Mouse (Mus musculus) embryonic facial prominence, embryonic 13.5 days (tissue): ENCODE measurements around the gene Dock4. TPM values are rescaled to one million over a fixed set of nuclear protein-coding genes. Genes with fewer than 3 reads are reported as not detected.

ENCODE experiments used
- ATAC-seq: fragments of 200-750 bp; cut with Nextera tagmentation; 2 replicates; pipeline ENCODE4 v1.8.0; 2017; ENCODE audit warnings: low read depth; ENCODE audit not compliant: insufficient number of reproducible peaks, insufficient read depth, low FRiP score, low TSS enrichment
- H3K27ac ChIP-seq: fragments of 300-500 bp; sonication (generic); 2 replicates; pipeline ENCODE4 v1.5.1; 2015; ENCODE audit warnings: moderate library complexity, mild to moderate bottlenecking, inconsistent platforms
- H3K27me3 ChIP-seq: fragments of 300-500 bp; sonication (generic); 2 replicates; pipeline ENCODE4 v1.6.1; 2015; ENCODE audit warnings: mild to moderate bottlenecking, inconsistent platforms
- H3K36me3 ChIP-seq: fragments of 300-500 bp; sonication (generic); 2 replicates; pipeline ENCODE4 v1.6.1; 2015; ENCODE audit warnings: mild to moderate bottlenecking, inconsistent platforms
- H3K4me1 ChIP-seq: fragments of 300-500 bp; sonication (generic); 2 replicates; pipeline ENCODE4 v1.6.1; 2015; ENCODE audit warnings: inconsistent platforms
- H3K4me2 ChIP-seq: fragments of 300-500 bp; sonication (generic); 2 replicates; pipeline ENCODE4 v1.6.1; 2015; ENCODE audit warnings: moderate library complexity, mild to moderate bottlenecking, inconsistent platforms
- H3K4me3 ChIP-seq: fragments of 300-500 bp; sonication (generic); 2 replicates; pipeline ENCODE4 v1.5.1; 2015; ENCODE audit warnings: mild to moderate bottlenecking, inconsistent platforms
- H3K9ac ChIP-seq: fragments of 300-500 bp; sonication (generic); 2 replicates; pipeline ENCODE4 v1.6.1; 2015; ENCODE audit warnings: mild to moderate bottlenecking, inconsistent platforms
- H3K9me3 ChIP-seq: fragments of 300-500 bp; sonication (generic); 2 replicates; pipeline ENCODE4 v1.6.1; 2016; ENCODE audit warnings: inconsistent platforms
- WGBS: fragments of 180-500 bp; shearing (Covaris S2); methylation state at CpG from one replicate; pipeline ENCODE4 v1.1.7; 2015; ENCODE audit warnings: mixed read lengths; 5-methylcytosine and 5-hydroxymethylcytosine counted together
- polyA plus RNA-seq: library from polyadenylated mRNA; unstranded; fragments of >200 nt; fragmentation: Nextera tagmentation; extraction: Ambion mirVana; gene quantifications from 2 replicates; pipeline ENCODE4 v1.2.1, GENCODE M21; 2015

The Dock4 gene
- polyA plus RNA-seq, 1 experiment from 2014 or later, result 19.9 TPM

- 58% methylated on average over 3 of the region's 3 CpGs for WGBS
- Histone ChIP-seq H3K27ac (no peak overlapping the region), H3K4me3 (no peak overlapping the region), H3K36me3 (no peaks in the 10 kb centered on the region), H3K9ac (no peak overlapping the region), H3K4me2 (no peak overlapping the region), H3K9me3 (no peaks in the 10 kb centered on the region), H3K27me3 (no peaks in the 10 kb centered on the region), H3K4me1 (peaks cover 21% of the 10 kb centered on the region)
- no peak for ATAC-seq
Measured at GRCm38 (mm10) chr12:40434101-40434500, 11.7 kb upstream of the Dock4 start.

- peaks cover 10% of the 10 kb centered on the region for H3K4me1 ChIP-seq
- H3K4me2 ChIP-seq, result no peak overlapping the region
- H3K9me3 ChIP-seq, result no peaks in the 10 kb centered on the region
- H3K9ac ChIP-seq, result no peak overlapping the region
- H3K27me3 ChIP-seq, result no peaks in the 10 kb centered on the region
- no peak for ATAC-seq
- no peaks in the 10 kb centered on the region for H3K36me3 ChIP-seq
- H3K27ac ChIP-seq, result no peak overlapping the region
- 52% methylated on average over 2 of the region's 2 CpGs for WGBS
- no peak overlapping the region for H3K4me3 ChIP-seq
Measured at GRCm38 (mm10) chr12:40438049-40438448, 7.7 kb upstream of the Dock4 start.

- under 1% methylated on average over 16 of the region's 16 CpGs for WGBS
- Histone ChIP-seq H3K4me2 (peak overlapping the region; percentile 90), H3K9ac (peak overlapping the region; percentile 71), H3K27me3 (no peaks in the 10 kb centered on the region), H3K4me1 (peaks cover 29% of the 10 kb centered on the region), H3K9me3 (no peaks in the 10 kb centered on the region), H3K36me3 (no peaks in the 10 kb centered on the region), H3K27ac (no peak overlapping the region; the same call in 1 of the 2 replicates), H3K4me3 (peak overlapping the region; percentile 84)
- peak; percentile 2; the same call in 1 of the 2 replicates for ATAC-seq
Measured at GRCm38 (mm10) chr12:40445206-40445605, 546 bp upstream of the Dock4 start.

DNA sequence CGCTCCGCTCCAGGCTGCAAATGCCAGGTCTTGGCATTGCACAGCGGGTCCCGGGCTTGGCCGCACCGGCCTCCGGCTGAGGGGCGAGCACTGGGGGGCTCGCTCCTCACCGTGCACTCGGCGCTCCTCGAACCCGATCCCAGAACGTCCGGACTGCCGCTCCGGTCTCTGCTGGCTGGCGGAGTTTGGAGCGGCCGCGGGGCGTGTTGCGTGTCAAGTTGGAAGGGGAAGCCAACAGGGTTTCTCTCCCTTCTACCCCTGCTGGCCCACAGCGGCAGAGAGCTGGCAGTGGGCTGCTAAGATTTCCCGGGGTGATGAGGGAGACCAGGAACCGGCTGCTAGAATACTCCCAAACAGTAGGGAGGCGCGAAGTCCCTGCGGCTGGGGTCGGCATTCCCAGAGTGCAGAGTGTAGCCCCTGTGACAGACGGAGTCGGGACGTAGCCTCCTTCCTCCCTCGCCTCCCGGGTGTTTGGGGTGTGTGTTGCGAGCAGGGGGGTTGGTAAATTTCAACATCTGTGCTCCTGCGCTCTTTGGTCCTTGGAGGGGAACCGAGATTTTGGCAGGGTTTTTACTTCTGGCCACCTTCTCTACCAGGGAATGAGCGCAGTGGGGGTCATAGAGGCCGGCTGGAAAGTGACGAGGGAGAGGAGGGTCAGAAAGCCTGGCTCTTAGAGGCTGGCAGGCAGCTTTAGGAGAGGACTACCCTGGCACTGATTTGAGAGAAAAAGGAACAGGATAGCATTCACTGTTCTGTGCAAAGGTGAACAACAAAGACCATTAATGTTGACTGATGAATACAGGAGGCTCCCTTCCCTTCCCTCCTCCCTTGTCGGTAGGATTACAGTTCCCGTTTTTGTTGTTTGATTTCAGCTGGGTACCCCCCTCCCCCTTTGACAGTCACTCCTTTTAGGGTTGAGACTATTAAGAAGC is 964 bp downstream of the Dock4 start:
- ATAC-seq, result peak; percentile 4; the same call in 1 of the 2 replicates
- peaks cover 25% of the 10 kb centered on the region for H3K4me1 ChIP-seq
- peak overlapping the region; percentile 84 for H3K4me3 ChIP-seq
- peak overlapping the region; percentile 89 for H3K9ac ChIP-seq
- H3K4me2 ChIP-seq, result peak overlapping the region; percentile 90
- WGBS, result under 1% methylated on average over 44 of the region's 44 CpGs
- no peaks in the 10 kb centered on the region for H3K36me3 ChIP-seq
- H3K9me3 ChIP-seq, result no peaks in the 10 kb centered on the region
- H3K27ac ChIP-seq, result peak overlapping the region; percentile 91
- H3K27me3 ChIP-seq, result no peaks in the 10 kb centered on the region

- 17% methylated on average over 10 of the region's 10 CpGs for WGBS
- H3K27me3 ChIP-seq, result no peaks in the 10 kb centered on the region
- H3K4me1 ChIP-seq, result peaks cover 19% of the 10 kb centered on the region
- no peaks in the 10 kb centered on the region for H3K9me3 ChIP-seq
- ATAC-seq, result no peak
- H3K36me3 ChIP-seq, result no peaks in the 10 kb centered on the region
- H3K4me2 ChIP-seq, result peak overlapping the region; percentile 90
- H3K27ac ChIP-seq, result no peak overlapping the region
- peak overlapping the region; percentile 84 for H3K4me3 ChIP-seq
- peak overlapping the region; percentile 89 for H3K9ac ChIP-seq
Measured at GRCm38 (mm10) chr12:40447561-40448355, 2.0 kb downstream of the Dock4 start.

- Histone ChIP-seq H3K27me3 (no peaks in the 10 kb centered on the region), H3K9me3 (no peaks in the 10 kb centered on the region), H3K36me3 (no peaks in the 10 kb centered on the region), H3K27ac (no peak overlapping the region), H3K4me2 (peak overlapping the region; percentile 33), H3K4me3 (no peak overlapping the region), H3K4me1 (peaks cover 19% of the 10 kb centered on the region), H3K9ac (no peak overlapping the region)
- whole genome bisulfite sequencing, result 44% methylated on average over 9 of the region's 9 CpGs
- no peak for ATAC-seq
Measured at GRCm38 (mm10) chr12:40449119-40449795, 3.5 kb downstream of the Dock4 start.

DNA sequence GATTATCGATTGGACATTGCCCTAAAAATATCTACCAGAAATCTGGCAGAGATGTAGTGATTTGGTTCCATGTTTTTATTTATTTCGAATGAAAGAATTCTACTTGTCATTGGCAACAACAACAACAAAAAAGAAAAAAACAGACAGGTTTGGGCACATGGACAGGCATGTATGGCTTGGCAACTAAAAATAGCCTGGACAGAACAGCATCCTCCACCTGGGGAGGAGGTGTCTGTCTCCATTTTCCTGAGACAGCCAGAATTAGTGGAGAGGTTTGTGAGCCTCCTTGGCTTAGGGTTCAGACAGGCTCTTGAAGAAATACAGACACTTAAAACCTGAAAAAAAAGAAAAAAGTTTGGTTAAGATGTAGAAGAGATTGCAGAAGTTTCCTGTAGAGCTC is 10.8 kb downstream of the Dock4 start:
- H3K9ac ChIP-seq, result no peak overlapping the region
- no peak for ATAC-seq
- peaks cover 4% of the 10 kb centered on the region; the same call in 1 of the 2 replicates for H3K4me1 ChIP-seq
- WGBS, result 86% methylated on average over 2 of the region's 2 CpGs
- H3K27ac ChIP-seq, result no peak overlapping the region
- H3K4me2 ChIP-seq, result no peak overlapping the region
- H3K36me3 ChIP-seq, result no peaks in the 10 kb centered on the region
- H3K9me3 ChIP-seq, result no peaks in the 10 kb centered on the region
- no peaks in the 10 kb centered on the region for H3K27me3 ChIP-seq
- no peak overlapping the region for H3K4me3 ChIP-seq

DNA sequence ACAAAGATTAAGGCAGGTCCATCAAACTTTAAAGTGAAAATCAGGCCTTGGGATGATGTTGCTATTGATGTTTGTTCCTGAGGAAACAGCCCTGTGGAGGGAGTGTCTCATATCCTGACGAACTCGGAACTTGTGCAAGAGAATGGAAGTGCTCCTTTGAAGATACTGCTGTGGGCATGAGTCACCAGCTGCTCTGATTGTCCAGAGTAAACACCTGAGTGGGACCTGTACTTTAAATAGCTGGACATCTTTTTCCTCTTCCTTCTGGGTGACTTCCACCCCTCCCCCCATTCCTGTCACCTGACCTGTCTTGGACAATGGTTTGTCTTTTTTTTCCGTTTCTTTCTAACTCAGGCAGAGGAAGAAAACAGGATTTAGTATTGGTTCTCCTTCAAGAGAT is 13.2 kb downstream of the Dock4 start:
- Histone ChIP-seq H3K9me3 (no peaks in the 10 kb centered on the region), H3K4me3 (no peak overlapping the region), H3K4me2 (no peak overlapping the region), H3K9ac (no peak overlapping the region), H3K27me3 (no peaks in the 10 kb centered on the region), H3K4me1 (peaks cover 12% of the 10 kb centered on the region), H3K27ac (no peak overlapping the region), H3K36me3 (no peaks in the 10 kb centered on the region)
- 62% methylated on average over 3 of the region's 3 CpGs for WGBS
- no peak for ATAC-seq

DNA sequence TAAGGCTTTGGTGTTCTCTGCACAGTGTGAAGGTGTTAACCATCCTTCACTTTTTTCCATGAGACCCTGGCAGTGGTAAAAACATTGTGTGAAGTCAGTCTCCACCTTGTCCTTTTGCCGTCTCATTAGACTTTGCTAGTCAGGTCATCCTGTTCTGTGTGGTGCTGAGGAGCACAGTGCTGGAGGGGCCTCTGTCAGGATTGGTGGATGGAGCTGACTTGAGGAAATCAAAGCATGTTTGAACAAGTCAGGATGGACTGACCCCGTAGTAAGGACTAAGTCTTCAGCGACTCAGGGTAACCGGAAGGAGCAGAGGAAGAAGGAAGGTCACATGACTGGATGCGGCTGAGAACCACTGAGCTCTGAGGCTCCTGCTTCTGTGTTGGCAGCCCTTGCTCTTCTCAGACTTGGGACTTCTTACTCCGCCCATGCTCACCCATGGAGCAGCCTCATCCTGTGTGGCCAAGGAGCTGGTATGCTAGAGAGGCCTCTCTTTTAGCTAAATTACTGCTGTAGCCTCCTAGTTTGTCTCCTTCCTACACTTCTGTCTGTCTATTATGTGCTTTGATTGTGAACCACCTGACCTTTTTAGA is 14.0 kb downstream of the Dock4 start:
- Histone ChIP-seq H3K4me1 (peaks cover 18% of the 10 kb centered on the region), H3K27me3 (no peaks in the 10 kb centered on the region), H3K36me3 (no peaks in the 10 kb centered on the region), H3K27ac (no peak overlapping the region), H3K4me2 (no peak overlapping the region), H3K9ac (no peak overlapping the region), H3K4me3 (no peak overlapping the region), H3K9me3 (no peaks in the 10 kb centered on the region)
- 68% methylated on average over 6 of the region's 6 CpGs for WGBS
- ATAC-seq, result no peak

DNA sequence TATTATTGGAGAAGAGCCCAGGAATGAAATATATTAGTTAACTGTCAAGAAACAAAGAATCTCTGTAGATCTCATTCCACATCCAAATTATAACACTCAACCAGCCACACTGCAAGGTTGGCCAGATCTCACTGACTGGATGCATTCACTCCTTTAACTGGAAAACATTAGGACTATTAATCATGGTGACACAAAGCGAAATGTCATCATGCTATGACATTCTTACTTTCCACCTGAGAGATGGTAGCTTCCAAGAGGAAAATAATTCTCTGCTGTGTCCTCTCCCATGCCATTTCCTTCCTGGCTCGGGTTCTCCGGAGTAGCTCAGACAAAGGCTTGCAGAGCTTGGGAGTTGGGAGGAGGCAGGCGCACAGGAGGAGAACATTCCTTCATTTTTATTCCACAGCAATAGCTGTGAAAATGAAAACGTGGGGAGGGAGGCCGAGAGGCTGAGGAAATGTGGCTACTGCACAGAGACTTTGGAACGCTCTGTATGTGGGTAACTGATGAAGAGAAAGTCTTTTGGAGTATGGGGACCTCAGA is 17.0 kb downstream of the Dock4 start:
- H3K27ac ChIP-seq, result no peak overlapping the region
- H3K27me3 ChIP-seq, result no peaks in the 10 kb centered on the region
- H3K9ac ChIP-seq, result no peak overlapping the region
- H3K4me3 ChIP-seq, result no peak overlapping the region
- H3K4me2 ChIP-seq, result no peak overlapping the region
- no peaks in the 10 kb centered on the region for H3K9me3 ChIP-seq
- WGBS, result 59% methylated on average over 7 of the region's 7 CpGs
- ATAC-seq, result no peak
- H3K4me1 ChIP-seq, result peaks cover 18% of the 10 kb centered on the region
- H3K36me3 ChIP-seq, result no peaks in the 10 kb centered on the region

- no peaks in the 10 kb centered on the region for H3K9me3 ChIP-seq
- no peaks in the 10 kb centered on the region for H3K27me3 ChIP-seq
- WGBS, result 60% methylated on average over 2 of the region's 2 CpGs
- no peak overlapping the region for H3K27ac ChIP-seq
- H3K9ac ChIP-seq, result no peak overlapping the region
- no peak overlapping the region for H3K4me2 ChIP-seq
- H3K4me1 ChIP-seq, result peaks cover 18% of the 10 kb centered on the region
- no peak overlapping the region for H3K4me3 ChIP-seq
- no peak for ATAC-seq
- H3K36me3 ChIP-seq, result no peaks in the 10 kb centered on the region
Measured at GRCm38 (mm10) chr12:40463828-40464227, 18.1 kb downstream of the Dock4 start.
